Mouse (Mus musculus) intestine, postnatal 0 days (tissue): Measurements from ENCODE around the gene Zbtb41. TPM values are rescaled to one million over a fixed set of nuclear protein-coding genes. Genes with fewer than 3 reads are reported as not detected.
"Not testable (repeated sequence)": the region's sequence is repeated elsewhere in the genome, so short reads cannot be mapped to it uniquely, and the experiment has no call there.

Experiments used
- ATAC-seq: fragments of 200-750 bp; cut with Nextera tagmentation; 2 replicates; pipeline ENCODE4 v1.8.0; 2017; ENCODE audit warnings: mild to moderate bottlenecking, moderate TSS enrichment, moderate library complexity
- H3K27ac ChIP-seq: fragments of 300-500 bp; sonication (generic); 2 replicates; pipeline ENCODE4 v1.5.1; 2014; ENCODE audit warnings: mild to moderate bottlenecking, low read depth, low read length, moderate library complexity
- H3K27me3 ChIP-seq: fragments of 300-500 bp; sonication (generic); replicated peaks from 2 replicates; pipeline ENCODE4 v1.6.1; 2014; ENCODE audit warnings: low read length, mixed read lengths; ENCODE audit not compliant: control insufficient read depth, insufficient read depth
- H3K36me3 ChIP-seq: fragments of 300-500 bp; sonication (generic); 2 replicates; pipeline ENCODE4 v1.6.1; 2014; ENCODE audit warnings: mild to moderate bottlenecking, moderate library complexity; ENCODE audit not compliant: control insufficient read depth, insufficient read depth
- H3K4me1 ChIP-seq: fragments of 300-500 bp; sonication (generic); replicated peaks from 2 replicates; pipeline ENCODE4 v1.6.1; 2014; ENCODE audit warnings: antibody characterized with exemption, low read length, mixed read lengths; ENCODE audit not compliant: control insufficient read depth, insufficient read depth
- H3K4me2 ChIP-seq: fragments of 300-500 bp; sonication (generic); replicated peaks from 2 replicates; pipeline ENCODE4 v1.6.1; 2014; ENCODE audit warnings: low read depth, mild to moderate bottlenecking, moderate library complexity
- H3K4me3 ChIP-seq: fragments of 300-500 bp; sonication (generic); 2 replicates; pipeline ENCODE4 v1.5.1; 2014; ENCODE audit warnings: low read depth, low read length
- H3K9ac ChIP-seq: fragments of 300-500 bp; sonication (generic); 2 replicates; pipeline ENCODE4 v1.6.1; 2014; ENCODE audit warnings: mild to moderate bottlenecking, low read depth, low read length
- H3K9me3 ChIP-seq: fragments of 300-500 bp; sonication (generic); 2 replicates; pipeline ENCODE4 v1.6.1; 2016; ENCODE audit warnings: mixed run types; ENCODE audit not compliant: control insufficient read depth
- CTCF ChIP-seq: sonication (generic); IDR thresholded peaks from 2 replicates; pipeline ENCODE4 v1.5.1; 2016; ENCODE audit warnings: low read depth, mild to moderate bottlenecking, control low read depth, antibody characterized with exemption, moderate library complexity
- WGBS: fragments of 180-500 bp; shearing (Covaris S2); extraction: QIAGEN DNeasy Blood & Tissue Kit; methylation state at CpG from one replicate; pipeline ENCODE4 v1.1.7; 2014; 5-methylcytosine and 5-hydroxymethylcytosine counted together
- polyA plus RNA-seq: library from polyadenylated mRNA; unstranded; fragments of >200 nt; fragmentation: Nextera tagmentation; extraction: Ambion mirVana; gene quantifications from 2 replicates; pipeline ENCODE4 v1.2.1, GENCODE M21; 2015

The Zbtb41 gene
- polyA plus RNA-seq, 1 experiment from 2014 or later, result 2.4 TPM

DNA sequence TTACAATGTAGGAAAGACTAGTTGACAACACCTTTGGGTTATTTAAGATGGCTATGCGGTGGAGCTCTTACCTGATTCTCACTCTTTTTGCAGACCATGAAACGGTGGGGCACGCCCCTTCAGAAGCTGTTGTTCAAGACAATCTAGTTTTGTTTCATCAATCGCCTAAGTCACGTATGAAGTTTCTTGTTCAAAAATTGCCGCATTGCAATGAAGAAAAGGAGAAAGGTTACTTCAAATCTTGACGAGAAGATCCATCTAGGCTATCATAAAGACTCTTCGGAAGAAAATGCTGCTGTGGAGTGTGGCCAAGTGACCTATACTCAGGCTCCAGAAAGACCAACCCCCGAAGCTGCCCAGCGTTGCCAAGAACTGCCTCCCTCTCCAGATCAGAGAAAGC lies 853 bp downstream of the Zbtb41 start:
- H3K9ac ChIP-seq, result peak overlapping the region; percentile 83
- no peak for TF ChIP-seq CTCF
- H3K4me1 ChIP-seq, result 0 out of 2 replicates have a peak, but pooled peaks cover 6% of the 10 kb centered on the region
- peak overlapping the region; percentile 75 for H3K4me3 ChIP-seq
- no peaks in the 10 kb centered on the region for H3K9me3 ChIP-seq
- WGBS, result 11% methylated on average over 10 of the region's 10 CpGs
- H3K27ac ChIP-seq, result peak overlapping the region; percentile 63; the same call in 1 of the 2 replicates
- H3K27me3 ChIP-seq, result 0 out of 2 replicates have a peak, but pooled peaks cover 4% of the 10 kb centered on the region
- peak overlapping the region; percentile 82 for H3K4me2 ChIP-seq
- ATAC-seq, result no peak
- no peaks in the 10 kb centered on the region; the same call in 1 of the 2 replicates for H3K36me3 ChIP-seq

DNA sequence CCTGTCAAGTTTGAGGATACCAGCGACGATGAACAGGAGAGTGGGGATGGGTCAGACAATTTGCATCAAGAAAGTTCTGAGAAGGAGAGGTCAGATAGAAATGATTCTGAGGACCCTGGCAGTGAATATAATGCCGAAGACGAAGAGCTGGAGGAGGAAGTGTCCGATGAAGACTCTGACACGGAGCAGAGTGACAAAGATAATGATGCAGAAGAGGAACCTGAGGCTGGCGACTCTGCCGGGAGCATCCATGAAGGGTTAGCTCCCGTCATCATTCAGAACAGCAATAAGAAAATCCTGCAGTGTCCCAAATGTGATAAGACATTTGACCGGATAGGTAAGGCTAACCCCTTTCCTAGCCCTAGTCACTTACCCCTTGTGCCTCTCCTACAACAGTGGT lies 1.8 kb downstream of the Zbtb41 start:
- 56% methylated on average over 10 of the region's 10 CpGs for WGBS
- peaks cover under 1% of the 10 kb centered on the region; the same call in 1 of the 2 replicates for H3K36me3 ChIP-seq
- peak overlapping the region; percentile 82 for H3K4me2 ChIP-seq
- ATAC-seq, result no peak
- H3K4me1 ChIP-seq, result 0 out of 2 replicates have a peak, but pooled peaks cover 6% of the 10 kb centered on the region
- peak overlapping the region; percentile 11; the same call in 1 of the 2 replicates for H3K9ac ChIP-seq
- peak overlapping the region; percentile 11 for H3K4me3 ChIP-seq
- H3K27ac ChIP-seq, result no peak overlapping the region
- TF ChIP-seq CTCF, result no peak
- 0 out of 2 replicates have a peak, but pooled peaks cover 4% of the 10 kb centered on the region for H3K27me3 ChIP-seq
- H3K9me3 ChIP-seq, result no peaks in the 10 kb centered on the region

DNA sequence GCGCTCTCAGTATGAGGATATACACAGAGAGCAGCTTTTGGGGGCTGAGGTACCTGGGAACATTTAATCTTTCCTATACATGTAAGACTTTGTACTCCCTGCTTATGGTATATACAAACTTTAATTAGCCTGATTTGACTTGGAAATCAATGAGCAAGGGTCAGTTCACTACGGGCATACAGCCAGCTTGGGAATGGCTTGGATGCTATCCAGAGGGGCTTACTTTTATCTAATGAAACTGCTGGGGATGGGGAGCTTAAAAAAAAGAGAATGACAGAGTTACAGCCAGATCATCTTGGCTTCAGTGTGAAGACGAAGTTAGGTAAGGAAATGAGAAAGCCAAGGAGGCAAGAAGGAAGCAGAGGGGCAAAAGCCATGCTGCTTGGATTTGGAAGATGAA lies 2.9 kb downstream of the Zbtb41 start:
- Histone ChIP-seq H3K36me3 (peaks cover 9% of the 10 kb centered on the region), H3K9me3 (no peaks in the 10 kb centered on the region), H3K4me3 (0 out of 2 replicates have a peak overlapping the region, but pooled peaks have one; percentile 5), H3K27ac (no peak overlapping the region), H3K4me1 (0 out of 2 replicates have a peak, but pooled peaks cover 6% of the 10 kb centered on the region), H3K9ac (no peak overlapping the region), H3K4me2 (peak overlapping the region; percentile 37), H3K27me3 (no peaks in the 10 kb centered on the region)
- TF ChIP-seq CTCF, result no peak
- no peak for ATAC-seq
- 38% methylated on average over 3 of the region's 3 CpGs for WGBS

DNA sequence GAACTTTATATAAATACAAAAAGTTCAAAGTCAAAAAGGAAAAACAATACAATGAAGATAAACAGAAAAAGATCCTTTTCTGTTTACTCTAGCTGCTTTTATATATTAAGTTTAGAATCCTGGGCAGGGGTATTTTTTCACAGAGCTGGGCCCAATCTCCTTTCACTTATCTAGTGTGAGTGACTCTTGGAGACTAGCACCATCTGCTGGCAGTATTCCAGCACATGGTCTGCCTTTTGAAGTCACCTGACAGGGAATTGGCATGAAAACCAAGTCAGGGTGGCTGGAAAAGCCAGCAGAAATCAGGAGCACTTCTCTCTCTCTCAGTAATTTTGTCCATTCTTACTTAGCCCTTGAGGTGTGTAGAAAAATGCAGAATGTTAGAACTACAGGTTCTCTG lies 16.3 kb downstream of the Zbtb41 start:
- peak; percentile 72; the same call in 1 of the 2 replicates for ATAC-seq
- peak; percentile 69 for TF ChIP-seq CTCF
- Histone ChIP-seq H3K27ac (no peak overlapping the region), H3K27me3 (no peaks in the 10 kb centered on the region), H3K4me3 (no peak overlapping the region), H3K9ac (no peak overlapping the region), H3K4me1 (no peaks in the 10 kb centered on the region), H3K9me3 (no peaks in the 10 kb centered on the region), H3K4me2 (no peak overlapping the region), H3K36me3 (peaks cover 22% of the 10 kb centered on the region)

DNA sequence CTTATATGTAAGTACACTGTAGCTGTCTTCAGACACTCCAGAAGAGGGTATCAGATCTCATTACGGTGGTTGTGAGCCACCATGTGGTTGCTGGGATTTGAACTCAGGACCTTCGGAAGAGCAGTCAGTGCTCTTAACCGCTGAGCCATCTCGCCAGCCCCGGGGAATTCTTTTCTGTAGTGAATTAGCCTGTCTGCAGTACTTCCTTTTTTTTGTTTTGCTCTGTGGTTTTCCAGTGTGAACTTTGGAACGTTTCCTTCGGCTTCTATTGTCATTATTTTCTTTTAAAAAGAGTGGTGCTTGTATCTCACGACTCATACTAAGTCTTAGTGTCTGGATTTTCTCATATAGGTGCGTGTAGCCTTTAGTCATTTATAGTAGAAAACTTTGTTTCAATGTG lies 21.0 kb downstream of the Zbtb41 start:
- H3K4me1 ChIP-seq, H3K9me3 ChIP-seq, H3K9ac ChIP-seq, H3K4me2 ChIP-seq, ATAC-seq, H3K4me3 ChIP-seq, H3K27ac ChIP-seq, H3K27me3 ChIP-seq: not testable (repeated sequence)
- 84% methylated on average over 9 of the region's 9 CpGs for WGBS
- H3K36me3 ChIP-seq, result peaks cover 16% of the 10 kb centered on the region

- Histone ChIP-seq H3K9me3 (no peaks in the 10 kb centered on the region), H3K9ac (peak within 1 kb of the TSS; percentile 53), H3K27ac (no peak within 1 kb of the TSS), H3K4me3 (peak within 1 kb of the TSS; percentile 70), H3K4me2 (peak within 1 kb of the TSS; percentile 95), H3K4me1 (0 out of 2 replicates have a peak, but pooled peaks cover 6% of the 10 kb centered on the region), H3K36me3 (no peaks in the 10 kb centered on the region), H3K27me3 (no peaks in the 10 kb centered on the region)
- under 1% methylated on average over 64 of the region's 65 CpGs for WGBS
- ATAC-seq, result peak; percentile 100
- no peak for TF ChIP-seq CTCF
These were observed 32.5 kb downstream of the Zbtb41 start, which contains the start of gene Aspm for GRCm38 (mm10) chr1:139454340-139455225. Gene Aspm (plus strand): TSS chr1:139454772.
